Mouse (Mus musculus): Measurements from ENCODE around the gene Gal. TPM values are rescaled to one million over a fixed set of nuclear protein-coding genes. Genes with fewer than 3 reads are reported as not detected.

The Gal gene
- total and polyA plus RNA-seq, 3 experiments: not detected

DNA sequence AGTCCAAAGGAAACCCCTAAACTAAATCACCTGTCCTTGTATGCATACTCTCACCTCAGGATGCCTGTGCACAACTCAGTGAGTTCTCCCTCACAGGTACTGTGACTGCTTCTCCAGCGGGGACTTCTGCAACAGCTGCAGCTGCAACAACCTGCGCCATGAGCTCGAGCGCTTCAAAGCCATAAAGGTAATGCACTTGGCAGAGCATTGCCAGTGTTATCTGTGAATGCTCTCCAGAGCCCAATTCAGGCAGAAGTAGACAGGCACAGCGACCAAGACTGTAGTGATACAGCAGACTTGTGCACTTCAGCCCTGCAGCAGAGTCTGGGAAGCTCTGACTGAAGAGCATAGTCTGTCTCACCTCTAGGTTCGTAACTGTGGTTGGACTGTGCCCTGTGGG lies 12.0 kb downstream of the Gal start:
- Histone ChIP-seq H3K4me3 (replicated peaks in 1 of 3; ENCODE audit: low read depth in 2 of 3, low read length in 2 of 3, poor library complexity in 1 of 3) (no peak overlapping the region), H3K9me3 (replicated peaks; ENCODE audit: low read length) (peaks cover 2% of the 10 kb centered on the region), H3K4me2 (ENCODE audit: insufficient read depth, low read depth, poor library complexity, severe bottlenecking) (no peak overlapping the region), H3K27ac (ENCODE audit: insufficient read depth, low read depth) (no peak overlapping the region), H3K36me3 (replicated peaks in 1 of 2; ENCODE audit: control insufficient read depth in 1 of 2, insufficient read depth in 1 of 2, low read length in 1 of 2) (no peaks in the 10 kb centered on the region), H3K4me1 (ENCODE audit: control insufficient read depth in 1 of 2, insufficient read depth in 2 of 2) (peaks cover 5% of the 10 kb centered on the region in 2 experiments; a peak in 1 of 4 replicates), H3K27me3 (replicated peaks) (no peaks in the 10 kb centered on the region), H3K9ac (ENCODE audit: insufficient read depth, low read depth) (no peak overlapping the region), H3K79me2 (replicated peaks; ENCODE audit: control insufficient read depth, extremely low read depth, insufficient read depth, poor library complexity, severe bottlenecking) (no peaks in the 10 kb centered on the region)
- TF ChIP-seq POLR2A (IDR thresholded peaks at IDR 0.05; ENCODE audit: low read depth, low read length) (no peak), USF1 (IDR thresholded peaks at IDR 0.05; ENCODE audit: low read depth, low read length) (no peak), MAX (IDR thresholded peaks at IDR 0.05; ENCODE audit: low read length) (no peak), MAFK (IDR thresholded peaks at IDR 0.05; ENCODE audit: insufficient replicate concordance, low read length) (no peak), CHD1 (IDR thresholded peaks at IDR 0.05; ENCODE audit: low read depth, low read length) (no peak), JUND (conservative IDR thresholded peaks at IDR 0.05; ENCODE audit: low read depth, low read length) (no peak), IRF4 (IDR thresholded peaks at IDR 0.05; ENCODE audit: low read depth, low read length) (no peak)
- no peak for DNase-seq (ENCODE audit: extremely low read depth)
- dilution Hi-C loops (cut with MboI; ENCODE audit: extremely low pct_ligation_motif_present, extremely low pct_unique_long_range_greater_than_20kb, low sequenced_read_pairs) (no loop called here), in situ Hi-C loops (cut with MboI; ENCODE audit: low pct_ligation_motif_present, low pct_unique_long_range_greater_than_20kb, low sequenced_read_pairs) (no loop called here)

DNA sequence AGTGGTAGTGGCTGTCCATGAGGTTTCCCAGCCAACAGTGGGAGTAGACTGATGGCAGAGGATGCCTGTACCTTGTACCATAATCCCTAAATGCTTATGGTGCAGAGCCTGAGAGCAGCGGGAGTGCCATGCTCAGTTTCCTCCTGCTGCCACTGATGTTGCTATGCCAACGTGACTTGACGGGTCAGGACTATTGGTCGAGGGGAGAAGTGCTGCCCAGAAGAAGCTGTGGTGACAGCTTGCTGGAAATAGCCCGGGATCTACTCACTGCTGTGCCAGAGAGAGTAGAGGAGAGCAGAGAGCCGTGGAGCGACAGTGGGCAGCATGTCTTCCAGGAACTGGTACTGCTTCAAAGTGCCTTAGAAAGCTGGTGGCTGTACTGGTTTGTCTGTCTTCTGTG lies 12.4 kb downstream of the Gal start:
- no peaks in the 10 kb centered on the region for H3K27me3 ChIP-seq (replicated peaks)
- peaks cover 3% of the 10 kb centered on the region in 2 experiments; a peak in 1 of 4 replicates for H3K4me1 ChIP-seq (ENCODE audit: control insufficient read depth in 1 of 2, insufficient read depth in 2 of 2)
- dilution Hi-C loops (cut with MboI; ENCODE audit: extremely low pct_ligation_motif_present, extremely low pct_unique_long_range_greater_than_20kb, low sequenced_read_pairs): no loop called here

DNA sequence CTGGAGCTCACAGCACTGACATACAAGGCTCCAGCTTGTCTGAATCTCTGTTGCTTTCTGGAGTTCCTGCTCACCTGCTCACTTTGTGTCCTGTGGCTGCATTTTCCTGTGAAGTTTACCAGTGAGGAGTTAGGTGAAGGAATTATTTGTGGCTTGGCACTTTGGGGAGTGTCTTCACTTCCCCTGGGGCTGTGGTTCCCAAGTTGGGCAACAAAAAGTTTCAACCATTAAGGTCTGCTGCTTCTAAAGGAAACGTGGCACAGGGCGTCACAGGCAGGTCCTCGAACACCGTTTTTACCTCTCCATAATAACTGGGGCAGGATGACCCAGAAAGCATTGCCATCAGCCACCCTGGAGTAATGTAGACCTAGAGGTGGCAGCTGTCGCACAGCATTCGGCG lies 12.8 kb downstream of the Gal start:
- dilution Hi-C loops (cut with MboI; ENCODE audit: extremely low pct_ligation_motif_present, extremely low pct_unique_long_range_greater_than_20kb, low sequenced_read_pairs): no loop called here
- no peak overlapping the region for H3K9ac ChIP-seq (ENCODE audit: insufficient read depth, low read depth)

More for the DNA sequence above, 12.4 kb downstream of the Gal start:
- H3K9me3 ChIP-seq (replicated peaks; ENCODE audit: low read length): peaks cover 2% of the 10 kb centered on the region
- H3K27ac ChIP-seq (ENCODE audit: insufficient read depth, low read depth): no peak overlapping the region
- in situ Hi-C loops (cut with MboI; ENCODE audit: low pct_ligation_motif_present, low pct_unique_long_range_greater_than_20kb, low sequenced_read_pairs): no loop called here
- H3K36me3 ChIP-seq (replicated peaks in 1 of 2; ENCODE audit: control insufficient read depth in 1 of 2, insufficient read depth in 1 of 2, low read length in 1 of 2): no peaks in the 10 kb centered on the region
- no peak overlapping the region for H3K9ac ChIP-seq (ENCODE audit: insufficient read depth, low read depth)
- H3K79me2 ChIP-seq (replicated peaks; ENCODE audit: control insufficient read depth, extremely low read depth, insufficient read depth, poor library complexity, severe bottlenecking): no peaks in the 10 kb centered on the region
- TF ChIP-seq CHD1 (IDR thresholded peaks at IDR 0.05; ENCODE audit: low read depth, low read length) (no peak), RCOR1 (conservative IDR thresholded peaks at IDR 0.05; ENCODE audit: low read depth, low read length) (no peak), ZKSCAN1 (IDR thresholded peaks at IDR 0.05; ENCODE audit: borderline replicate concordance, low read depth, low read length) (no peak), POLR2A (IDR thresholded peaks at IDR 0.05; ENCODE audit: low read depth, low read length) (no peak), JUND (conservative IDR thresholded peaks at IDR 0.05; ENCODE audit: low read depth, low read length) (no peak), SMC3 (IDR thresholded peaks at IDR 0.05; ENCODE audit: low read depth, low read length) (no peak), KAT2A (IDR thresholded peaks at IDR 0.05; ENCODE audit: insufficient replicate concordance, low read length) (no peak), GABPA (IDR thresholded peaks at IDR 0.05; ENCODE audit: insufficient replicate concordance, low read depth, low read length) (no peak), MAZ (IDR thresholded peaks at IDR 0.05; ENCODE audit: low read depth, low read length) (no peak), BHLHE40 (IDR thresholded peaks at IDR 0.05; ENCODE audit: low read depth, low read length) (no peak), HCFC1 (IDR thresholded peaks at IDR 0.05; ENCODE audit: low read depth, low read length) (no peak), ZNF384 (IDR thresholded peaks at IDR 0.05; ENCODE audit: low read depth, low read length) (no peak), CTCF (conservative IDR thresholded peaks at IDR 0.05 in 1 of 2, IDR thresholded peaks at IDR 0.05 in 1 of 2; ENCODE audit: low read depth in 2 of 2, low read length in 2 of 2) (no peak), SIN3A (IDR thresholded peaks at IDR 0.05; ENCODE audit: low read length) (no peak), TBP (conservative IDR thresholded peaks at IDR 0.05; ENCODE audit: low read depth, low read length) (no peak), USF1 (IDR thresholded peaks at IDR 0.05; ENCODE audit: low read depth, low read length) (no peak), ETS1 (conservative IDR thresholded peaks at IDR 0.05; ENCODE audit: low read depth, low read length) (no peak), UBTF (IDR thresholded peaks at IDR 0.05; ENCODE audit: low read depth, low read length) (no peak), NELFE (IDR thresholded peaks at IDR 0.05; ENCODE audit: low read depth, low read length) (no peak), PAX5 (IDR thresholded peaks at IDR 0.05; ENCODE audit: low read length) (no peak)
- DNase-seq (ENCODE audit: extremely low read depth): no peak
- H3K4me3 ChIP-seq (replicated peaks in 1 of 3; ENCODE audit: low read depth in 2 of 3, low read length in 2 of 3, poor library complexity in 1 of 3): no peak overlapping the region
- H3K4me2 ChIP-seq (ENCODE audit: insufficient read depth, low read depth, poor library complexity, severe bottlenecking): no peak overlapping the region

More for the DNA sequence above, 12.8 kb downstream of the Gal start:
- peaks cover 0 to 3% of the 10 kb centered on the region in 2 experiments; a peak in 1 of 4 replicates for H3K4me1 ChIP-seq (ENCODE audit: control insufficient read depth in 1 of 2, insufficient read depth in 2 of 2)
- H3K4me2 ChIP-seq (ENCODE audit: insufficient read depth, low read depth, poor library complexity, severe bottlenecking): no peak overlapping the region
- H3K79me2 ChIP-seq (replicated peaks; ENCODE audit: control insufficient read depth, extremely low read depth, insufficient read depth, poor library complexity, severe bottlenecking): no peaks in the 10 kb centered on the region
- H3K4me3 ChIP-seq (replicated peaks in 1 of 3; ENCODE audit: low read depth in 2 of 3, low read length in 2 of 3, poor library complexity in 1 of 3): no peak overlapping the region
- peaks cover 2% of the 10 kb centered on the region for H3K9me3 ChIP-seq (replicated peaks; ENCODE audit: low read length)
- H3K36me3 ChIP-seq (replicated peaks in 1 of 2; ENCODE audit: control insufficient read depth in 1 of 2, insufficient read depth in 1 of 2, low read length in 1 of 2): no peaks in the 10 kb centered on the region
- no peak for TF ChIP-seq USF2 (conservative IDR thresholded peaks at IDR 0.05; ENCODE audit: low read depth, low read length)
- TF ChIP-seq MAFK (IDR thresholded peaks at IDR 0.05; ENCODE audit: insufficient replicate concordance, low read length): no peak
- DNase-seq (ENCODE audit: extremely low read depth): no peak
- H3K27me3 ChIP-seq (replicated peaks): no peaks in the 10 kb centered on the region
- in situ Hi-C loops (cut with MboI; ENCODE audit: low pct_ligation_motif_present, low pct_unique_long_range_greater_than_20kb, low sequenced_read_pairs): no loop called here
- no peak overlapping the region for H3K27ac ChIP-seq (ENCODE audit: insufficient read depth, low read depth)

Measured in CH12.LX (cell line).